Mouse (Mus musculus): ENCODE measurements around the gene Clk1.

DNA sequence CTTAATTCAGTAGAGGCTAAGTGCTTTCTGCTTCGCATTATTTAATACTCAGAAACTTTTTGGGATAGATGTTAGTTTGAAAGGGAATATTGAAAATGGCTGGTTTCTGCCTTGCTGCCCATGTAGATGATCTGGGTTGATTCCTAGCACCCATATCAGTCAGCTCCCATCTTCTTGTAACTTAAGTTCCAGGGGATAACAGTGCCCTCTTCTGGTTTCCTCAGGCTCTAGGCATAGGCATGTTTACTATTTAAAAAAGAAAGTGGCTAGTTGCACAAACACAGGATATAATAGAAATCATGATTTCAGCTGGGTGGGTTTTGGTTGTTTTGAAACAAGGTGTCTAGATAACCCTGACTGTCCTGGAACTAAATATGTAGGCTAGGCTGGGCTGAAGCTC is 27.7 kb downstream of the Clk1 start:
- TF ChIP-seq CHD2 (IDR thresholded peaks at IDR 0.05; ENCODE audit: low read depth, low read length): peak; percentile 19; the same call in 1 of the 2 replicates
- TF ChIP-seq MAFK (IDR thresholded peaks at IDR 0.05; ENCODE audit: insufficient read depth, low read depth, low read length): no peak
- TF ChIP-seq ZNF384 (IDR thresholded peaks at IDR 0.05; ENCODE audit: low read depth, low read length): no peak
